Mouse (Mus musculus) heart, postnatal 25 days (tissue): ENCODE data around the gene Tlr4. TPM values are rescaled to one million over a fixed set of nuclear protein-coding genes. Genes with fewer than 3 reads are reported as not detected.

Experiments
- DNase-seq: peaks from one replicate; pipeline ENCODE4 v3.0.0; 2022; ENCODE audit warnings: low spot score
- intact Hi-C: fragments of 180-260 bp; cut with DNase I; formaldehyde crosslinking; loops from one replicate; pipeline ENCODE4 v1.15.1; 2025
- total RNA-seq, 2 experiments: library from RNA; stranded (reverse); gene quantifications; 2 replicates each; pipeline ENCODE4 v1.2.3; 2021

The Tlr4 gene
- total RNA-seq, result 10 to 100 TPM; 15.1 to 16.7 TPM

DNA sequence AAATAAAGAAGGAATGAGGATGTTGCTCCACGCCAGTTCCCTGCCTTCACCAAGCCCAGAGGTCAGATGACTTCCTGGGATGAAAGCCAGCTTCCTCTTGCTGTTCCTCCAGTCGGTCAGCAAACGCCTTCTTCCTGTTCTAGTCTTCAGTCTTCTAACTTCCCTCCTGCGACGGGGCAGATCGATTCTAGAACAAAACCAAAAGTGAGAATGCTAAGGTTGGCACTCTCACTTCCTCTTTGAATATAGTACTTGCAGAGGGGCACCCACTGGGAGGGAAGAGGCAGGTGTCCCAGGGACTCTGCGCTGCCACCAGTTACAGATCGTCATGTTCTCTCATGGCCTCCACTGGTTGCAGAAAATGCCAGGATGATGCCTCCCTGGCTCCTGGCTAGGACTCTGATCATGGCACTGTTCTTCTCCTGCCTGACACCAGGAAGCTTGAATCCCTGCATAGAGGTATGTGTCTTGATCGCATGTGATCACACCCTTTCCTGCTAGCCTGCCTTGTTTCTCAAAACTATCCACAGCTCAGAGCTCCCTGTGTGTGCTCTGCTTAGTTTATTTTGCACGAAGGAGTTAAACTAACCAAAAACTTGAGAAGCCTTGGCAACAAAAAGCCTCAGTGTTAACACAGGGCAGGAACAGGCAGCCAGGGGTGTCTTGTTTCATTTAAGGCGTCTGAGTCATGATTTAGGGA, at the start of gene Tlr4:
Tlr4 (plus strand) TSS at position 122 of the 700 bp plus-strand sequence.
- DNase-seq, result peak; percentile 75
- intact Hi-C loops, result no loop called here

DNA sequence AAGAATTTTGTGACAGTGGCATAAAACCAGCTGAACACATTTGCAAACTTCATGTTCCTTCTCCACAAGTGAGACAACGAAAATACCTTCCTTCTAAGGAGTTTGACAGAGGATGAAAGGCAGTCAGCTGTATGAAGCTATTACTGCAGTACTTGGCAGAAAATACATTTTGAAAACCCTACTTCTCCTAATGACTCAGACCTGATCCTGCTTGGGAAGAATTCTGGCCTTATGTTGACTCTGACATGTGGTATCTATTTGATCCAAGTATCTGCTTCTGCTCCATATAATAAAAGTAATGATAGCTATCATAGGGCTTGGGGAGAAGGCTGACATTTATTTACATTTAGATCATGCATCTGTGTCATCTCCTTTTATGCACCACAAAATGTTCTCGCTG, 33.1 kb upstream of the Tlr4 start:
- DNase-seq, result no peak
- intact Hi-C loops, result no loop called here

GRCm38 (mm10) chr4:66796683-66797082, 30.7 kb upstream of the Tlr4 start:
- DNase-seq, result no peak
- intact Hi-C loops, result no loop called here

DNA sequence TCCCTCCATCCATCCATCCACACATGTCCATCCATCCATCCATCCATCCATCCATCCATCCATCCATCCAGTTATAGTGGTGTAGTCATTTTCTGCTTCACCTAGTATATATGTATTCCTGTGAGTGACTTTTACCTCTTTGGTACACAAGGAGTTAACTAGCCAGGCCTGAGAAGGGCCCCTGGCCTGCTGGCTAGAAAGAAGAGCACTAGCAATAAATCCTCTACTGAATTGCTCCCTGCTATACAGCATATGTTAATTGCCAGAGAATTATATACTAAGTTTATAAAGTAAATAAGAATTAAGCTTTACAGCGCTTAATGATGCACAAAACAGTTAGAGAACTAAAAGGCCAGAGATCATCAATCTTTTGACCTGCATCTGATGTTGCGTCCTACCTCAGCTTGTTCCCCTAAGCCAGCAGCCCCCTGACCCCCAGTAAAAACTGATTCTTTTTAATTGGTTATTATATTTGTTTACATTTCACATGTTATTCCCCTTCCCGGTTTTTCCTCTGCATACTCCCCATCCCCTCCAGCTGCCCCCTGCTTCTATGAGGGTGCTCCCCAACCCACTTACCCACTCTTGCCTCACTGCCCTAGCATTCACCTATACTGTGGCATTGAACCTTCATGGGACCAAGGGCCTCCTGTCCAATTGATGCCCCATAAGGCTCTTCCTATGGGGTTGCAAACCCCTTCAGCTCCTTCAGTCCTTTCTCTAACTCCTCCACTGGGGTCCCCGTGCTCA, 22.7 kb upstream of the Tlr4 start:
- intact Hi-C loops, result no loop called here
- DNase-seq, result no peak

DNA sequence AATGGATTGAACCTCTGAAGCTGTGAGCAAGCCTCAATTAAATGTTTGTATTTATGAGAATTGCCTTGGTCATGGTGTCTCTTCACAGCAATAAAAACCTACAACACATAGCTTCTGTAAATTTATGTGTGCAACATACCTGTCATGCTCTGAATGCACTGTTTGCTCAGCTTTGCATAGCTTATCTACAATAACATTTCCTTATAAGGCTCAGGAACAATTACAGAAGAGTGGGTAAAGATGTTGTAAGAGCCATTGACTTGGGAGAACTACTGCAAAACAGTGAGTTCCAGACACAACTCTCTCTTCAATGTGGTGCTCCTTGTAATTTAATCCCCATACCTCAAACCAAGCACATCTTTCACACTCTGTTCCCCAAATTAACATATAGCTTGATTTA, 21.6 kb upstream of the Tlr4 start:
- intact Hi-C loops, result no loop called here

GRCm38 (mm10) chr4:66816364-66817026, 10.9 kb upstream of the Tlr4 start:
- intact Hi-C loops, result no loop called here
- no peak for DNase-seq

More for the DNA sequence above, 21.6 kb upstream of the Tlr4 start:
- DNase-seq, result no peak

- intact Hi-C loops, result no loop called here
- no peak for DNase-seq
These were observed 6.2 kb upstream of the Tlr4 start for GRCm38 (mm10) chr4:66821171-66821570.

- DNase-seq, result no peak
- intact Hi-C loops, result no loop called here
These were observed 5.6 kb upstream of the Tlr4 start for GRCm38 (mm10) chr4:66821764-66822163.

DNA sequence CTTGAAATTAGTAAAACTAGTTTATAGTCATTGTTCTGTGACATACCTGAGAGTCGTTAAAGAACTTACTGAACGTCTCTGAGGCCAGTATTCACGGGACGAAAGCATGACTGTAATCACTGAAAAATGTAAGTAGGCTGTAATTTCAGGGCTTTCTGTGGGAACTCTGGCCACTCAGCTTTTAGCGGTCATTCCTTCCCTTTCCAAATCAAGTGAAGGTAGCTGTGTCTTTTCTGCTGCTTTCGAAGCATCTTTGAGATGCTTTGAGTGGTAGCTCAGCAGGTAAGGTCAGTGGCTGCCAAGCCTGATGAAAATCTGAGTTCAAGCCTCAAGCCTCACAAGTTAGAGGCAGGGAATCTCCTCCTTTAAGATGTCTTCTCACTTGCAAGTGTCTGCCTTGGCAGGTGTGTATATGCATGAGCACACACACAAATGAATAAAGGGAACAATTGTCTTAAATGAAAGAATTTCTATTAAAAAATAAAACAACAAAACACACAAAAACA, 832 bp downstream of the Tlr4 start:
- intact Hi-C loops, result no loop called here
- DNase-seq, result no peak

GRCm38 (mm10) chr4:66828686-66829085, 1.3 kb downstream of the Tlr4 start:
- no peak for DNase-seq
- intact Hi-C loops, result no loop called here

DNA sequence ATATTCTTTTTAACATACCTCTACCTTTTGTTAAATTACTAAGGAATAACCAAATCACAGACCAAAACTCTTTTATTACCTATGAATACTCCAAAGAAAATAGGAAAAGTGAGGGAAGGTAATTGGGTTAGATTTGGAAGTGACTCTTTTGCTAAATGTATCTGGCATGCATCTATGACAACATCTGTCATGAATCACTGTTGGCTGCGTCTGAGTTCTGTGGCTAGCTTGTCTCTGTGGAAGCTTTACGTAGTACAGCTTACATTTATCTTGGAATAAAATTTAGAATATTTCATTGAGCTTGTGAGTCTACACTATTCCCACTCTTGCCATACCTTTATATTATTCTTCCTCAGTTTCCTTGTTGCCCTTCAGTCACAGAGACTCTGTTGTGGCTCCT, 10.7 kb downstream of the Tlr4 start:
- DNase-seq, result no peak
- intact Hi-C loops, result no loop called here

- intact Hi-C loops, result no loop called here
These were observed 15.9 kb downstream of the Tlr4 start for GRCm38 (mm10) chr4:66843255-66843654.

GRCm38 (mm10) chr4:66852011-66852410, 24.6 kb downstream of the Tlr4 start:
- no peak for DNase-seq
- intact Hi-C loops, result no loop called here

More at GRCm38 (mm10) chr4:66843255-66843654, 15.9 kb downstream of the Tlr4 start:
- no peak for DNase-seq

DNA sequence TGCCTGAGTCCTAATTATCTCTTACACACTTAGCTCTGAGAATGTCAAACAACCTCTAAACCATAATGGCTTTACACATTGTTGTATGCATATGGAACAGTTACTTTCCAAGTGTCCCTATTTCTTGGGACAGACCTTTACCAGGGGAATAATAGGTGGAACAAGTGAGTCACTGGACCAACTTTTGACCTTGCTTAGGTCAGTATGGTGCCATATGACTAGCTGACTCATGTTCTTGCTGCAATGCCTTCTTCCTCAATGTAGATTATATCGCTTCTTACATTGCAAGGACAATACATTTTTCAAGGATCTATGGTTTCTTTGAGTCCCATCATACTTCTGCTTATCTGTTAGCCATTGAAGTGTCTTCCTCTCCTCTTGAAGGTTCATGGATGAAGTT, 29.6 kb downstream of the Tlr4 start:
- DNase-seq, result no peak
- intact Hi-C loops, result no loop called here

DNA sequence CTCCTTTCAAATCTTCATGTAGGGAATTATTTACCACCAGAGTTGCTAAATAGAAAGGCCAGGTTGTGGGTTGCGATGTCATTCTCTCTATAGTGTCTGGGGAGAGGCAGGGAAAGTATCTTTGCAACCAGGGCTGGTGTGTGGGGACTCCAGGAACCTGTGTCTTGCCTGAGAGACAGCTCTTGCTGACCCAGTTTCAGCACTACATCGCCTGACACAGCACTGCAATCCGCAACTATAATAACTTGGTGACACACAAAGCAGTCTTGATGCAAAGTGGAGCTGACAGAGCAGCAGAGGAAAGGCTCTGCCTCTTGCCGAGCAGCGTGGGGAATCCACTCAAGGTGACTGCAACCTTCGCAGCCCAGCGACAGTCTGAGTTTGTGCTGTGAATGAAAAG, 42.5 kb downstream of the Tlr4 start:
- intact Hi-C loops, result no loop called here

GRCm38 (mm10) chr4:66872026-66872425, 44.6 kb downstream of the Tlr4 start:
- DNase-seq, result no peak
- intact Hi-C loops, result no loop called here

More for the DNA sequence above, 42.5 kb downstream of the Tlr4 start:
- DNase-seq, result no peak

DNA sequence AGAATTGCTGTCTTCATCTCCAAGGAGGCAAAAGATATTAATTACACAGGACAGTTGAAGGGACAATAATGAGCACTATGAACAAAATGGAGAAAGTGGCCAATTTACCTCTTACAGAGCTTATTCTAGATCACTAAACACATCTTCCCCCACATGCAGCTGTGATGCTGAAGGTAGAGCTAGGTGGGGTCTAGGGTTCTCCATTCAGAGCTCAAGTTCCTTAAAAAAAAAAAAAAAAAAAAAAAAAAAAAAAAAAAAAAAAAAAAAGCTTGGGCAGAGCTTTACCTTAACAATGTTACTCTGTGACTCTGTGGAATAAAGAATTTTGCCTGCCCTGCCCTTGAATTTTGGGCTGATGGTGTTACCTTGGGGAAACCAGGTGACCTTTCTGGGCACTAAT, 46.0 kb downstream of the Tlr4 start:
- intact Hi-C loops, result no loop called here
- no peak for DNase-seq

- intact Hi-C loops, result no loop called here
- no peak for DNase-seq
These were observed 48.4 kb downstream of the Tlr4 start for GRCm38 (mm10) chr4:66875751-66876150.

- intact Hi-C loops, result no loop called here
- no peak for DNase-seq
These were observed 50.2 kb downstream of the Tlr4 start for GRCm38 (mm10) chr4:66877609-66878008.

GRCm38 (mm10) chr4:66881496-66881895, 54.1 kb downstream of the Tlr4 start:
- intact Hi-C loops, result no loop called here
- DNase-seq, result no peak

DNA sequence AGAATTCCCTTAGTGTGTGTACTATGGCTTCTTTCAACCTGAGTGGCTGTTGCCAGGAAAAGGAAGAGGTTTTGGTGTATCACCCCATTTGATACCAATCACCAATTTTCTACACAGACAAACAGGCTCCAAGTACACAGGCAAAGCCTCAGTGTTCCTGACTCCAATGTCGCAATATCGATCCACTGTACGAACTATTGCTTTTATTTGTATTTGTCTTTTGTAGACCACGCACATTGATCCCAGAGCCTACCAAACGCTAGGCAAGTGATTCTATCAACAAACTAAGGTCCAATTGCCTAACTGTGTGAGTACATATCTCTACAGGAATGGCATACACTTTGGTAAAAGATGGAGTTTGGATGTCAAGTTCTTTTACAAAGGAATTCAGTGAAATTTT, 55.9 kb downstream of the Tlr4 start:
- intact Hi-C loops, result no loop called here
- DNase-seq, result no peak
